Mouse (Mus musculus): Measurements from ENCODE around the gene Stag1.

The Stag1 gene

DNA sequence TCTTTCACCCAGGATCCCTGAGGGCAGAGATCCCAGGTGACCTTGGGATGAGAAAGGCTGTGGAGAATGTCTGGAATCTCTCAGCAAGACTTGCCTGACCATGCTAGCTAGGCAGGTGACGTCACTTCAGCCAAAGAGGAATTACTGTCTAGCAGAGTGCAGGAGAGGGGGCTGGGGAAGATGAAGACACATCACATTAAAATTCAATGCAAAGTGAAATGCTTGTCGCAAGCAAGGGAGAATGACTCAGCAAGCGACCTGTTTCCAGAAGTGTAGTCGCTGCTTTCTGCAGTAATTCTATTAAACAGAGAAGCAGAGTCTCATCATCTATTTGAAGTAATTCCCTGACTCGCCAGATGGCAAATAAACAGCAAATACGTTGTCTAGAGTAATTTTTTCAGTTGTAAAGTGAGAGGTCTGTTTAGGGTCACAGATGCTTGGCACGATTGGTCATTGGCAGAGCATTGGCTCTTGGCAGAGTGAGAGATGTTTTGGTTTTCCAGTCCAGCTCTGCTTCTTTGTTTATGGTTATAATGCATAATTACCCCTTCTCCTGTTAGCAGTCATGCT lies 8.5 kb downstream of the Stag1 start:
- DNase-seq = peak in 1 of 2 experiments; percentile 18

DNA sequence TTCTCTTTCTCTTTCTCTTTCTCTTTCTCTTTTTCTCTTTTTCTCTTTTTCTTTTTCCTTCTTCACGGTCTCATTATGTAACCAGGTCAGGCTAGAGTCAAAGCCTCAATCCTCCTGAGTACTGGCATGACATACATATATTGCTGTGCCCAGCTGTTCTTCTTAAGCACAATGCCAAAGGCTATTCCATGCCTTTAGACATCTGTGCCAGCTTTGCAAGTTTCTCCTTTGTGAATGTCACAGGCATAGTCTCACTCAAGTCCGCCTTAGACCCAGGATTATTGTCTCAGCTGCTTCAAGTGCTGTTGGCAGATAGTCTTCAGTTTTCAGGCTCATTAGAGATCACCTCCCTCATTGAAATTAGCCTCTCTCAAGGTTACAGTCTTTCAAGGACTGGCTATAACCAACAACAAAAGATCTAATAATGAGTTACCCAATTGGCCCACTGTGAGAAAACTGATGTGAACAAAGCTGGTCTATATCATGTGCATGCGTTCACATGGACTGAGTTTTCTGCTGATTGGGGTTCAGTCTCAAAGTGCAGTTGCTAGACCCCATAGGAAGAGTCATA lies 16.0 kb downstream of the Stag1 start:
- DNase-seq = no peak

DNA sequence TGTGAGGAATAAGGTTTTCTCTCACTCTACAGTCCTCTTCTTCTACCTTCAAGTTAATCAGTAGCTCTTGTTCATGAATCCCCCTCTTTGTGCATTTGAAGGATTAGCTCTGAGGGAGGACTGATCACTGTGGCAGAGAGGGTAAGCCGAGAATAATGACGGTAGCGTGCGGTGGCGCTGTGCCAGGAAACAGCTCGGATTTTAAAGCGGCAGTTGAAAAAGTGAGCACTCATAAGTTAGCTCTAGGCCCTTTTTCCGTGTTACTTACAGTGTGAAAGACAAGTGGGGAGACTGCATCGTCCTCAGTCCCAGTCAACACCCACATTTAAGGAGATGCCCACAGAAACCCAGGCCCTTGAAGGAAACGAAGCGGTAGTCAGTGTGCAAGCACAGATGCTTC lies 19.3 kb downstream of the Stag1 start:
- peak; percentile 55 to 63 for DNase-seq

DNA sequence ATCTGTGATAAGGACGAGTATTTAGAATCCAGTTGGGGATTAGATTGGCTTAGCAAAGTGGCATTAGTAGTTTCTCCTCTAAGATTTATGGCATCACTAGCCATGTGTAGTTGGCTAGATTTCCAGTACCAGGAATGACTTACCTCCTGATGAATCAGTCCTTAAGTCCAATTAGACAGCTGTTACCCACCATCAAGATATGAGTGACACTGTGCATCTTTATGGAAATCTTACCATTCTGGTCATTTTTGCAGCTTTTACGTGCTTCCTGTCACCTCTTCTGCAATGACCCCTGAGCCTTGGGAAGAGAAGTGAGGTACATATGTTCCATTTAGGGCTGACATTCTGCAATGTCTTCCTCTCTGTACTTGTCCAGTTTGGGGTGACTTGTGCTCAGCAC lies 28.7 kb downstream of the Stag1 start:
- DNase-seq = no peak

DNA sequence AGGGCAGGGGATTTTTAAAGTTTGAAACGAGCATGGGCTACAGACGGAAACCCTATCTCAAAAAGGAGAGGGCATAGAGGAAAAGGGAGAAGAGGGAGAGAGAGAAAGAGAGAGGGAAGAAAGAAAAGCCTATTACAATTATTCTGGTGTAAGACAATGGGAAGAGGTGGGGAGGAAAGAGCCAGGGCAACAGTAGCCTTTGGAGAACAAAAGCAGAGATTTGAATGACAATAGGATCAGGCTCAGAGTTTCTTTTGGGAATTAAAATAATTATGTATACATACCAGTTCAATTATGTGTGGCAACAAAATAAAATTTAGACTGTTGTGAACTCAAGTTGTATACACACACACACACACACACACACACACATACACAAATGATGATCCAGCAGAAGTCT lies 43.2 kb downstream of the Stag1 start:
- DNase-seq = no peak

DNA sequence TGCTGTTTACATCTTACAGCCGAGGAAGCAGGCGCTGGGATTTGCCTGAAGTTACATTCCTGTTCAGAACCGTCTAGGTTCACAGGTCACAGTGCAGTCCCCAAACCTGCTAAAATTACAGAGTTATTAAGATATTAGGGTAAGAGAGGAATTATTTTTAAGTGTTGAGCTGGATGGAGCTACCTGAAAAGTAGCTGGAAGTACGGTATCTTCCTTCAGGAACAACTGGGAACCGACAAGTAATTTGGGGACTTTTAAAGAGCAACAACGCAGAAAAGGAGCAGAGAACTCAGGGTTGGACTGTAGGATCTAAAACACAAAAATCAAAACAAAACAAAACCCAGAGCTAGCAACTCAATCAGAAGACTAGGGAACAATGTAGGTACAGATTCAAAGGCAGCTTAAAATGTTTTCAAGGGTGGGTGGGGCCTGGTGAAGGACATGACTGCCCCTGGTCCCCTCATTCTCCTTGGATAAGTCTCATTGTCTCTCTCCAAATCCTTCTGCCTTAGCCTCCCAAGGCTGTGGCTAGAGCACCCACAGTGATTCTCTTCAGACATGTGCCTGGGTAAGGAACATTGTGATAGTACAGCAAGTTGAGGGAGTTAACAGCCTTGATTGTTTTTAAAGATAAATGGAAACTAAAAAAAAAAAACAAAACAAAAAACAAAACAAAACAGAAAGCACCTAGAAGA lies 43.9 kb downstream of the Stag1 start:
- DNase-seq = no peak

DNA sequence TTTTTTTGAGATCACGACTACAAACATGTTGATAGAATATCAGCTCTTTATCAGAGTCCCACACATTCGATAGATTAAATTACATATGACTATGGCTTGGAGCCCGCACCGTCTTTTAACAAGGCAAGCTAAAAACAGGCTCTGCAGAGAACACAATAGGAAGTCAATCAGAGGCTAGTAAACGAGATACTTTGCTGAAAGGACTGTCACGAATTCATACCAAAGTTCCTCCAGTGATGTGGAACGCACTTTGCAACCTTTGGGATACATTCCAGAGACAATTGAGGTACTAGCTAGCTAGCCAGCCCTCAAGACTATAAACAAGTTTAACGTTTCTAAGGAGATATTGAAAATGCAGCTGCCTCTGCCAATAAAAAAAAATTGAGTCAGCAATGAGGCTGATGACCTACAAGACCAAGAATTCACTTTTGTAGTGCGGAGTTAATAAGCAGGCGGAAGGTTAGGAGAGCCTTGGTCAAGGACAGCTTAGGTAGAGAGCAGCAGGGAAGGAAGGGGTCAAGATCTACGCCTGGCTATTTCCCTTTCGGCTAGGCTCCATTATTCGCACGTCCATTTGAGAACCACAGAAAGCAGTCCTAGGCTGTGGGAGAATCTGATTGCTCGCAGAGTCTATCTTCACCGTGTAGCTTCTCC lies 44.7 kb downstream of the Stag1 start:
- peak in 1 of 2 experiments; percentile 36 for DNase-seq

DNA sequence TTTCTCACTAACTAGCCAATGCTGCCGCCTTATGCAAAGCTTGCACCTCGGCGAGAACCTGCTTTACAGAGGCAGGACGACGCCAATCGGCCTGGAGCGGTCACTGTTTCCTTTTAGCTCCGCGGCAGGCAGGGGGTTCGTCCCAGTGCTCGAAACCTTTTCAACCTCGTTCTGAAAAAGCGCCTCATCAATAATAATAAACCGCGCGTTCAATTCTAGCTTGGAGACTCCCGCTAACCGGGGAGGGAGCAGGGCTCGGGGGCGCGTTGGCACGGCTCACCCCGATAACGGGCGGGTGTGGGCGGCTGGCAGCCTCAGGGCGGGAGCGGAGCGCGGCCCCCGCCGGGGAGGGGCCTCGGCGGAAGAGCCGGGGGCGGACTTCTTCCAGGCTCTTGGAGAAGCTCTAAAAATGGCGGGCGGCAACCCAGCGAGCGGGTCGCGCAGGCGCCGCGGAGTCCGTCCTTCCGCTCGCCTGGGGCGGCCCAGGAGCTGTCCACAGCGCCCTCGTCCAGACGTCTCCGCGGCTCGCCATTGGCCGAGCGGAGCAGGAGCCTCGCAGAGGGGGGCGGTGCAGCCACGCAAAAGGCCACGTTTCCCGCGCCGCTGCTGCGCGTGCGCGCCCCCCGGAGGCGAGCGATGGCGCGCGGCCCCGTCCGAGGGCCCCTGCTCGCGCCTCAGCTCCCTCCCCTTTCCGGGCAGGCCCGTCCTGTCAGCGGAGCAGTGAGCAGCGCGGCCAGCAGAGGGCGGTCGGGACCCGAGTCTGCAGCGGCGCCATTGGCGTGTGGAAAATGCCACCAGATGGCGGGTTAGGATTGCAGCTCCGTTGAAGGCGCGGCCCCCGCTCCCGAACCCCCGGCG lies 45.5 kb downstream of the Stag1 start:
- DNase-seq = peak; percentile 99

DNA sequence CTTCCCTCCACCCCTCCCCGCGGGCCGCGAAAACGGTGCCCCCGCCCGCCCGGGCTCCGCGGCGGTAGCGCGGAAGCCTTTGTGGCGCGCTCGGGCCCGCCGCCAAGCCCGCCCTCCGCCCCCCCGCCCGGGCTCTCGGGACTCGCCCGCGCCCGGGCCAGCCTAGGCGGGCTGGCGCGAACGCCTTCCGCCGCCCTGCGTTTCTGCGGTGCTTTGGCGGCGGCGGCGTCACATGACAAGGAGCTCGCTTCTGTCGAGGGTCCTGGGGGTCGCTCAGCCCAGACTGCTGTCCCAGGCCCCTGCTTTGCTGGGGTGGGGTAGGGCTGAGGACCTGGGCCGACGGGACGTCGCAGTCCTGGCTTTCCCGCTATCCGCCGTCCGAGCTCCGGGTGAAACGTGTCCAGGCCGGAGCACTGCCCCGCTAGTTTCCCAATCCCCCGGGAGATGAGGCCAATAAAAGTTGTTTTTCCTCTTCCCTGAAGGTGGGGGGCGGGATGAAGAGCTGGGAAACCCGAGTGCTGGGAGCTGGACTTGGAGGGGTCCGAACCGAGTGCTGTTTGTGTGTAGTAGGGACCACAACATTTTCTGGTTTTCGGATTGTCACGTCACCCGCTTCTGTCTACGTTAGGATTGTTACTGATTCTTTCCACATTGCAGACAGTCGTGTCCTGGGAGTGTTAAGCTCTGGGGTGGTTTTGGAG lies 46.6 kb downstream of the Stag1 start:
- DNase-seq = peak; percentile 66 to 87

DNA sequence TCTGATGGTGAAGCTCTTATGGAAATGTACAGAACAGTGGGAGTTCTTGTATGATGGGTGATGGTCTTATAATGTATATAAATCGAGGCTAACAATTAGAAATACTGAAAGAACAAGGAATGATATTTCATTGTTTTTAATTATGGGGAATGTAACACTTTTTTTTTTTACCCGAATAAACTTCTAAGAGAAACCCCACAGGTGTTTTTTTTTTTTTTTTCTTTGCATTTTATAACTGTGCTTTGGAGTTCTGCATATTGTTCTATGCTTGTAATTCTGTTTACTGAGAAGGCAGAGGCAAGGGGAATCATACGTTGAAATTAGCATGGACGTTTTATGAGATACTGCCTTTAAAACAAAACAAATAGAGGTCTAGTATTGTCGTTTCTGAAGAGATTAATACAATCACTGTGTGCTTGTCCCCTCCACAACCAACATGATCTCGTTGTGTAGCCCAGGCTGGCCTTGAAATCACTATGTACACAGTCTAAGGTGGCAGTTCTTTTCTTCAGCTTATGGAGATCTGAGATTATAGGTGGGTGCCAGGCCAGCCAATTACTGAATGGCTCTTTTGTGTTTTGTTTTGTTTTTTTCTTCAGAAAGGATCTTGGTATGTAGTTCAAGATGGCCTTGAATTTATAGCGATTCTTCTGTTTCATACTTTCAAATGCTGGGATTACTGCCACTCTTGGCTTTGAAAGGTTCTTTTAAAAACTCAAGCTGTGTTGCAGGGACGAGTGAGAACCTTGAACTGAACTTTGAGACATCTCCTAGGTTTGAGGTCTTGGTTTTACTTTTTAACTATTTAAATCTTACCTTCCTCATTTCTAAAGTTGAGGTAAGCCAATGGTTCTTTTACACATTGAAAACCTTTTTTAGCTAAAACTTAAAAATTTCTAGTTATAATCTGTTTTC lies 47.7 kb downstream of the Stag1 start:
- no peak for DNase-seq

DNA sequence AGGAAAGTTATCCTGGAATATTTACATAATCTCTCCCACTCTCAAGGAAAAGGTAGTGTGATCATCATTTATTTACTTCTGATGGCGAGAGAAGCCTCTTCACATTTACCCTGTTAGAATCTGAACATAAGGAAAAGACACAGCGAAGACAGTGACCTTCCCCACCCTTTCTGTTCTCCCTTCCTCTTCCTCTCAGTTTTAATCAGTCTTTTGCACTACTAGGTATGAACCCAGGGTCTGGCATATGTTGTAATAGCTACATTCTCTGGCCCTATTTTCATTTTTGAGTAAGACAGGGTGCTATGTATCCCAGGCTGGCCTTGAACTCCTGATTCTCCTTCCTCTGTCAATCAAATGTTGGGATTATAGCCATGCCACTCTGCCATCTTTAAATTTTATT lies 48.7 kb downstream of the Stag1 start:
- no peak for DNase-seq

DNA sequence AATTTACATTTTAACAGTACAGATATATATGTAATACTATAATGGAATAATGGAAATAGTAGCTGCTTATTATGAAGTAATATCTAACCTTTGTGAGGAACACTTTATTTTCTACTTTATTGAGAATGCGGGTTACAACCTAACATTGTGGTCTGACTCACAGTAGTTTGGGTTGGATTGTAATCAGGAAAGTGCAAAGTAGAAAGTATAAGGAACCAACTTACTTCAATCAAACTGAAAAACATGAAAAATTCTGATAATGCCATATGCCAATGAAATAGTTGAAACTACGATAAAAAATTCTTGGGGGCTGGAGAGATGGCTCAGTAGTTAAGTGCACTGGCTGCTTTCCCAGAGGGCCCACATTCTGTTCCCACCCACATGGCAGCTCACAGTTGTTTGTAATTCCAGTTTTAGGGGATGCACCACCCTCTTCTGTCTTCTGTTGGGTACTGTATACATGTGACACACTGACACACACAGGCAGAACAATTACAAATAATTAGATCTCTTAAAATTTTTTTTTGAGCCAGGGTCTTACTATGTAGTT lies 50.3 kb downstream of the Stag1 start:
- DNase-seq = no peak

DNA sequence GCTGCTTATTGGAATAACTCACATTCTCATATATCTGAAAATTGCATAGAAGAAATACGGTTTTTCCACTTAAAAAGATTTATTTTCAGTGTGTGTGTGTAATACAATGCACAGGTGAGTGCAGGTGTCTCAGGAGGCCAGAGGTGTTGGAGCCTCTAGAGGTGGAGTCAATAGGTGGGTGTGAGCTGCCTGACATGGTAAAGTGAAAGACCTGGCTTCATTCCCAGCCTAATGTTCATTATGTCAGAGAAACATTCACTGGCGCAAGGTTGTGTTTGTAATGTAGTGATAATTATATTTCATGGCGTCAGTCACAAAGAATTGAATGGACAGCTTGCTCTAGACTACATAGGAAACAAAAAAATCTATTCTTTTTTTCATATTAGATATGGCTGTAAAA lies 56.5 kb downstream of the Stag1 start:
- DNase-seq = no peak

DNA sequence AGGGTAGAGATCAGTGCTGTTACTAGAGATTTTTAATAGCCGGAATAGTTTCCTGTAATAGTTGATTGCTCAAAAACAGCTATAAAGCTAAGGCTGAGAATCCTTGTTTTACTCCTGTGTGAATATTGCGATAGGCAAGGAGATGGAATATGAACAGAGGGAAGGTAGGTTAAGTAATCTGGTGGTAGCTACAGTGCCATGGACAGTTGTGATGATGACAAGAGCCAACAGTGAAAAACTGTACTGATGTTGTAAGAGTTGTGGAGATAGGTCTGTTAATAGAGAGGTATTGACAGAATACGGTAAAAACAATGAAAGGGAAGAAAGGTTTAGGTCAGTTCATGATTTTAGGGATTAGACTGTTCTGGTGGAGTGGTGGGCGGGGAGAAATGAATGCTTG lies 58.5 kb downstream of the Stag1 start:
- DNase-seq = no peak

DNA sequence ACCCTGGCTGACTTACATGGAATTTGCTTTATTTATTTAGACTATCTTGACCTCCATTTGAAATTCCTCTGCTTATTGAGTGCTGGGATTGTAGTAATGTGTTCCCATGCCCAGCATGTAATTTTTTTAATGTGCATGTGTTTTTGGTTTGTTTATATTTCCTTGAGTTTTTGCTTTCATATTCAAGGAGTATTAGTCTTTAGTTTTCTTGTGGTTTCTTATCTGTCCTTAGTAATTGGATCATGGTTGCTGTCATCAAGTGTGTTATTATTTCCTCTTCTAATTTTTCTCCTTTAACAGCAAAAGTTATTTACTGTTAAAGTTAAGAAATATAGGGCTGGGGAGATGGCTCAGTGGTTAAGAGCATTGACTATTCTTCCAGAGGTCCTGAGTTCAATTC lies 63.0 kb downstream of the Stag1 start:
- DNase-seq = no peak

DNA sequence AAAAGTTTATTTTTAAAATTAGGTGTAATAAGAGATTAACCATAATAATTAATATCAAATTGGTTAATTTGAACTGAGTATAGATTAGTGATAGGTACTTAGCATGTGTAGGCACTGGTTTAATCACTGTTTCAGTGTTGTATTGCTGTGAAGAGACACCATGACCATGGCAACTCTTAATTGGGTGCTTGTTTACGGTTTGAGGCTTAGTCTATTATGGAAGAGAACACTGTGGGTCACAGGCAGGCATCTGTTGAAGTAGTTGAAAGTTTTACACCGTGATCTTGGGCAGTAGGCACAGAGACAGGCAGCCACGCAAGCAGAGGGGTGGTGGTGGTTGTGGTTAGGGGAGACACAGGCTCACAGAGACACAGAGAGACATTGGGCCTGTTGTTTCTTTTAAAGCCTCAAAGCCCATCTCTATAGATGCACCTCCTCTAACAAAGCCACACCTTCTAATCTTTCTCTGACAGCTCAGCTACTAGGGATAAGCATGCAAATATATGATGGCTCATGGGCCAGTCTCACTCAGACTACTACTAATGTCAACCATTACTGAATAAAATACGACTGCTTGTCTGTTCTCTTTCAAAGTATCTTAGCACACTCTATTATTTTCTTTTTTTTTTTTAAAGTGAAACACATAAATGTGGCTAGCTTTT lies 66.0 kb downstream of the Stag1 start:
- no peak for DNase-seq

DNA sequence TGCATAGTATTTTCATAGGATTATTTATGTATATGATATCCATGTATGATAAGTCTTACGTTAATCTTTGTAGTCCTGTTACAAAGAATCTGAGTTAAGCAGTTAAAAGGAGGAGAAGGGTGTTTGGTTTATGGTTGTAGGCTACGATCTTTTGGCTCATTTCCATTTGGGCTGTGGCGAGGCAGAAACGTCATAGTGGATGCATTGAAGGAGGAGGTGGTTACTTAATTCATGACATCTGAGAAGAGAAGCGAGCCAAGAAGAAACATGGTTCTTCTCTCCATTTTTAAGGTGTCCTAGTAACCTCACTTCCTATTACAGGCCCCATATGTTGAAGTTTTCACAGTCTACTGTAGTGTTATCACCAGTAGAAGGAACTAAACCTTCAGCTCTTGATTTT lies 72.6 kb downstream of the Stag1 start:
- no peak for DNase-seq

DNA sequence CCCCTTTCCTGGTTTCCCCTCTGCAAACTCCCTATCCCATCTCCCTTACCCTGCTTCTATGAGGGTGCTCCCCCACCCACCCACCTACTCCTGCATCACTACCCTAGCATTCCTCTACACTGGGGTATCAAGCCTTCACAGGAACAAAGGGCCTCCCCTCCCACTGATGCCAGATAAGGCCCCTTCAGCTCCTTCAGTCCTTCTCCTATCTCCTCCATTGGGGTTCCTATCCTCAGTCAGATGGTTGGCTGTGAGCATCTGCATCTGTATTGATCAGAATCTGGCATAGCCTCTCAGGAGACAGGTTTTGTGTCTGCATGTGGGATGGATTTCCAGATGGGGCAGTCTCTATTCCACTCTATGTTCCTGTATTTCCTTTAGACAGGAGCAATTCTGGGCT lies 81.4 kb downstream of the Stag1 start:
- DNase-seq = no peak

DNA sequence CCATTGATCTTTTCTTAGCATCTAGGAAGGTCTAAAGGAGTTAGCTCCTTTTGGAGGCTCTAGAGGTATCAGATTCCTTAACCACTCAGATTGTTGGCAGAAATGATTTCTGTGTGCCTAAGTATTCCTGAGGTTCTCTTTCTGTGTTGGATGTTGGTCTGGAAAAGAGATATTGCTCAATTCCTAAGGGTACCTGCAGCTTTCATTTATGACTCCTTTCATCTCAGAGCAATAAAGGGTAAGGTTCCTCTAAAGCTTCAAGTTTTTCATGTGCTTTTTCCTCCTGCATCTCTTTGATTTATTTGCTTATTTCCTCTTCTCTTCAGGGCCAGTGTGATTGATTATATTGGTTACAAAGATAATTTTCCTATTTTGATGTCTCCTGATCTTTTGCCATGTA lies 84.7 kb downstream of the Stag1 start:
- no peak for DNase-seq

DNA sequence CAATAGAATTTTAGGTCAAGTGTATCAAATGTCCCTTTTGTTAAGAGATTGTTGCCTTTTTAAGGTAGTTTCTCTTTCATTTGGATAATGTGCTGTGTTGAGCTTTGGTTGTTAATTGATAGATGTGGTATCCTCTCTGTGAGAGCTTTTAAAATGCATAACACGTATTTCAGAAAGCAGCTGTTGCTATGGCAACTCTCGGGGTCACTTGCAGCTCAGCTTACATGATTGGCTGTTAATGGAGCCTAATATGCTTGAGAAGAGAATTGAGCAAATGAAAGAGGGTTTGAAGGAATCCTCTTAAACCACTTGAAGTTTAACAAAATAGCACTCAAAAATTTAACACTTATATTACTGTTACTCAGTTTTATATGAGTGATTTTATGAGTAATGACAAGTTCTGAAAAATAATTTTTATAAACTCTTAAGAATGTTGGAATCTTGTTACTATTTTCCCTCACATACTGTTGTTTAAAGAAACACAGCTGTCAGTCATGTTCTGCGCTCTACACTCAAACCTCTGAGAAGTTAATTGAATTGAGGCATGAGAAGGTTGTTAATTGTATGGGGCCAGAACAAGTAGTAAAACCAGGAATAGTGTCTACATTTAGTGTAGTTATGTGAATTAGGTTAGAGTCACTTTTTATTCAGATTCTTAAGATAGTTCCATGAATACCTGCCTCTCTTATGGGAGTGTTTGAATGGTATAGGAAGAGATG lies 88.3 kb downstream of the Stag1 start:
- peak; percentile 26 to 30 for DNase-seq
